Mouse (Mus musculus) gastrocnemius, adult 2 months (tissue): ENCODE results near the gene Klk1b8. TPM values are rescaled to one million over a fixed set of nuclear protein-coding genes. Genes with fewer than 3 reads are reported as not detected.
A peak's percentile ranks its signal among the peaks of the same experiment; 100 is the strongest.
"Not testable (repeated sequence)": the region's sequence is repeated elsewhere in the genome, so short reads cannot be mapped to it uniquely, and the experiment has no call there.

Source experiments
- DNase-seq: peaks from one replicate; pipeline ENCODE4 v3.0.0; 2022
- H3K27ac ChIP-seq: fragments of 200-600 bp; 2 replicates; pipeline ENCODE4 v1.8.1; 2022; ENCODE audit warnings: mild to moderate bottlenecking
- H3K4me3 ChIP-seq: fragments of 200-600 bp; 2 replicates; pipeline ENCODE4 v1.8.1; 2022; ENCODE audit warnings: mild to moderate bottlenecking, moderate library complexity
- CTCF ChIP-seq: fragments of 200-600 bp; IDR thresholded peaks from 2 replicates; pipeline ENCODE4 v1.8.1; 2022; ENCODE audit warnings: antibody characterized with exemption, mild to moderate bottlenecking, moderate library complexity
- intact Hi-C: fragments of 180-260 bp; cut with DNase I; formaldehyde crosslinking; loops from one replicate; pipeline ENCODE4 v1.15.1; 2025
- long read RNA-seq, 2 experiments: library from polyadenylated mRNA; stranded (forward); transcript quantifications; one replicate each; pipeline ENCODE4 v2.0.0; 2021
- total RNA-seq, 2 experiments: library from RNA; stranded (reverse); gene quantifications; 2 replicates each; pipeline ENCODE4 v1.2.3; 2021

The Klk1b8 gene
- not detected for total RNA-seq
- long read RNA-seq, experiment 1 = 0 reads
- long read RNA-seq, experiment 2 = 0 reads

GRCm38 (mm10) chr7:43950364-43950763 lies at the start of gene Klk1b8:
Klk1b8 (plus strand) TSS chr7:43950664.
- no peak within 1 kb of the TSS for H3K27ac ChIP-seq
- H3K4me3 ChIP-seq = no peak within 1 kb of the TSS
- intact Hi-C loops = no loop called here
- DNase-seq = no peak
- TF ChIP-seq CTCF = no peak

GRCm38 (mm10) chr7:43914821-43915220 lies 35.6 kb upstream of the Klk1b8 start:
- DNase-seq = no peak
- intact Hi-C loops = no loop called here
- Histone ChIP-seq H3K4me3 (no peak overlapping the region), H3K27ac (no peak overlapping the region)
- no peak for TF ChIP-seq CTCF

GRCm38 (mm10) chr7:43918426-43918825 lies 32.0 kb upstream of the Klk1b8 start:
- intact Hi-C loops = no loop called here
- no peak for TF ChIP-seq CTCF
- Histone ChIP-seq H3K27ac (no peak overlapping the region), H3K4me3 (no peak overlapping the region)
- DNase-seq = no peak

GRCm38 (mm10) chr7:43918871-43919270 lies 31.6 kb upstream of the Klk1b8 start:
- Histone ChIP-seq H3K4me3 (no peak overlapping the region), H3K27ac (no peak overlapping the region)
- intact Hi-C loops = no loop called here
- DNase-seq = no peak
- no peak for TF ChIP-seq CTCF

- Histone ChIP-seq H3K4me3 (no peak overlapping the region), H3K27ac (no peak overlapping the region)
- intact Hi-C loops = no loop called here
- DNase-seq = peak; percentile 67
- peak; percentile 83 for TF ChIP-seq CTCF
Measured at GRCm38 (mm10) chr7:43919559-43920451, 30.7 kb upstream of the Klk1b8 start.

GRCm38 (mm10) chr7:43920582-43920981 lies 29.9 kb upstream of the Klk1b8 start:
- no peak overlapping the region for H3K4me3 ChIP-seq
- no peak for DNase-seq
- intact Hi-C loops = no loop called here
- TF ChIP-seq CTCF = no peak
- no peak overlapping the region for H3K27ac ChIP-seq

GRCm38 (mm10) chr7:43921087-43921486 lies 29.4 kb upstream of the Klk1b8 start:
- no peak for TF ChIP-seq CTCF
- intact Hi-C loops = no loop called here

GRCm38 (mm10) chr7:43921941-43922340 lies 28.5 kb upstream of the Klk1b8 start:
- intact Hi-C loops = no loop called here
- no peak for TF ChIP-seq CTCF
- H3K27ac ChIP-seq = no peak overlapping the region
- DNase-seq = no peak
- H3K4me3 ChIP-seq = no peak overlapping the region

More at GRCm38 (mm10) chr7:43921087-43921486, 29.4 kb upstream of the Klk1b8 start:
- H3K27ac ChIP-seq = no peak overlapping the region
- no peak for DNase-seq
- no peak overlapping the region for H3K4me3 ChIP-seq

GRCm38 (mm10) chr7:43925985-43926384 lies 24.5 kb upstream of the Klk1b8 start:
- Histone ChIP-seq H3K27ac (no peak overlapping the region), H3K4me3 (no peak overlapping the region)
- TF ChIP-seq CTCF = peak; percentile 34; the same call in 1 of the 2 replicates
- no peak for DNase-seq
- intact Hi-C loops = no loop called here

GRCm38 (mm10) chr7:43928521-43928920 lies 21.9 kb upstream of the Klk1b8 start:
- peak; percentile 29; the same call in 1 of the 2 replicates for TF ChIP-seq CTCF
- Histone ChIP-seq H3K4me3 (no peak overlapping the region), H3K27ac (no peak overlapping the region)
- DNase-seq = no peak
- intact Hi-C loops = no loop called here

- TF ChIP-seq CTCF = no peak
- intact Hi-C loops = no loop called here
- DNase-seq = no peak
- no peak overlapping the region for H3K27ac ChIP-seq
- H3K4me3 ChIP-seq = no peak overlapping the region
Measured at GRCm38 (mm10) chr7:43932337-43932736, 18.1 kb upstream of the Klk1b8 start.

GRCm38 (mm10) chr7:43933440-43933839 lies 17.0 kb upstream of the Klk1b8 start, which contains the start of gene Klk15:
Klk15 (plus strand) TSS chr7:43933740.
- no peak within 1 kb of the TSS for H3K27ac ChIP-seq
- no peak within 1 kb of the TSS for H3K4me3 ChIP-seq
- TF ChIP-seq CTCF = no peak
- no peak for DNase-seq
- intact Hi-C loops = no loop called here

GRCm38 (mm10) chr7:43934747-43935146 lies 15.7 kb upstream of the Klk1b8 start:
- no peak overlapping the region for H3K27ac ChIP-seq
- intact Hi-C loops = no loop called here
- DNase-seq = no peak
- H3K4me3 ChIP-seq = no peak overlapping the region
- no peak for TF ChIP-seq CTCF

- no peak for DNase-seq
- TF ChIP-seq CTCF = no peak
- Histone ChIP-seq H3K27ac (no peak overlapping the region), H3K4me3 (no peak overlapping the region)
- intact Hi-C loops = no loop called here
Measured at GRCm38 (mm10) chr7:43936551-43936950, 13.9 kb upstream of the Klk1b8 start.

GRCm38 (mm10) chr7:43942293-43942692 lies 8.2 kb upstream of the Klk1b8 start:
- intact Hi-C loops, DNase-seq, H3K4me3 ChIP-seq, H3K27ac ChIP-seq: not testable (repeated sequence)
